Mouse (Mus musculus) heart, embryonic 16.5 days (tissue): Measurements from ENCODE around the gene Pnliprp2. TPM values are rescaled to one million over a fixed set of nuclear protein-coding genes. Genes with fewer than 3 reads are reported as not detected.

ENCODE experiments used
- polyA plus RNA-seq: library from polyadenylated mRNA; unstranded; fragments of >200 nt; fragmentation: Nextera tagmentation; extraction: Ambion mirVana; gene quantifications from 2 replicates; pipeline ENCODE4 v1.2.1, GENCODE M21; 2015

The Pnliprp2 gene
- polyA plus RNA-seq, 1 experiment from 2014 or later, result 0.12 TPM

Other genes starting within 250 kb of the Pnliprp2 start
- gene Ccdc172, start 247.7 kb upstream of the Pnliprp2 start, polyA plus RNA-seq, result not detected in 2 replicates
- not detected in 2 replicates for gene Pnlip, start 107.2 kb upstream of the Pnliprp2 start, polyA plus RNA-seq
- 0.92 and 3.9 TPM in 2 replicates for gene Pnliprp1, start 30.8 kb upstream of the Pnliprp2 start, polyA plus RNA-seq
- not detected in 2 replicates for gene 1700019N19Rik, start 34.7 kb downstream of the Pnliprp2 start, polyA plus RNA-seq
- gene Eno4, start 183.7 kb downstream of the Pnliprp2 start, polyA plus RNA-seq, result 0.13 and 0.16 TPM in 2 replicates
- 13.7 and 14.8 TPM in 2 replicates for gene Hspa12a, start 183.9 kb downstream of the Pnliprp2 start, polyA plus RNA-seq